Comparison of ENCODE assay signal across 9 mouse cellular contexts in the genomic region with DNA sequence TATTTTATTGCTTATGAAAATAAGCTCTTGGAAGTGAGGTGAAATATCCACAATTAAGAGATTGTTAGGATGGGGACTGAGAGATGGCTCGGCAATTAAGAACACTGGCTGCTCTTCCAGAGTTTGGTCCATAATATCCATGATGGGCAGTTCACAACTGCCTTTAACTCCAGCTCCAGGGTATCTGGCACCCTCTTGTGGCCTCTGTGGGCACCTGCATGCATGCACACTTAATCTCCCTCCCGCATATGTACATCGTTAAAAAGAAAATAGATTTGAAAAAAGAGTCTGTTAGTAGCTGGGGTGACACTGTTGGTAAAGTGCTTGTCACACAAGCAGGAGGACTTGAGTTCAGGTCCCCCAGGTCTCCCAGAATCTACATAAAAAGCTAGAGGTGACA. TPM values are rescaled to one million over a fixed set of nuclear protein-coding genes. Genes with fewer than 3 reads are reported as not detected.
DNase-seq lines count a peak whose midpoint lies in the region; ATAC-seq and TF ChIP-seq lines count a peak whose summit lies in the region.
"Had no signal": no experiment of that assay in that cellular context is flagged by ENCODE, and none has a peak within 500 bp of the region (broad histone marks: within the 10 kb centered on the region; RNA-seq: fewer than 3 reads in every experiment).

No protein-coding gene starts in this region.

- H3K36me3 ChIP-seq in heart, embryonic 10.5 days: no peaks in the 10 kb centered on the region
- H3K36me3 ChIP-seq in small intestine, adult 2 months (ENCODE audit: control insufficient read depth, insufficient read depth, low read length): no peaks in the 10 kb centered on the region
- H3K36me3 ChIP-seq: lung, embryonic 15.5 days had no signal

- no peaks in the 10 kb centered on the region; the same call in 1 of the 2 replicates for H3K27me3 ChIP-seq in heart, embryonic 10.5 days (ENCODE audit: insufficient read depth, poor library complexity, severe bottlenecking)
- no peaks in the 10 kb centered on the region for H3K27me3 ChIP-seq in small intestine, adult 2 months (ENCODE audit: control insufficient read depth, insufficient read depth, low read length)
- H3K27me3 ChIP-seq: lung, embryonic 15.5 days had no signal

- TF ChIP-seq POLR2A in small intestine, adult 2 months (IDR thresholded peaks at IDR 0.05; ENCODE audit: low read depth, low read length): no peak

- H3K4me1 ChIP-seq in heart, embryonic 10.5 days: no peaks in the 10 kb centered on the region
- H3K4me1 ChIP-seq in small intestine, adult 2 months (ENCODE audit: control insufficient read depth, insufficient read depth, insufficient read length, low read length): no peaks in the 10 kb centered on the region
- H3K4me1 ChIP-seq: lung, embryonic 15.5 days had no signal

- peak; percentile 91 for TF ChIP-seq CTCF in layer of hippocampus, adult 2 months (conservative IDR thresholded peaks at IDR 0.05)
- peak; percentile 75; the same call in 1 of the 2 replicates for TF ChIP-seq CTCF in small intestine, adult 2 months (IDR thresholded peaks at IDR 0.05; ENCODE audit: extremely low read depth, insufficient read length, insufficient replicate concordance, low read depth, low read length)

- no peak overlapping the region for H3K4me3 ChIP-seq in heart, embryonic 10.5 days
- H3K4me3 ChIP-seq in layer of hippocampus, adult 2 months: no peak overlapping the region
- no peak overlapping the region for H3K4me3 ChIP-seq in small intestine, adult 2 months (ENCODE audit: low read depth, low read length)
- H3K4me3 ChIP-seq: lung, embryonic 15.5 days had no signal

- no peak overlapping the region for H3K27ac ChIP-seq in heart, embryonic 10.5 days
- no peak overlapping the region for H3K27ac ChIP-seq in layer of hippocampus, adult 2 months
- H3K27ac ChIP-seq in small intestine, adult 2 months (ENCODE audit: insufficient read depth, low read depth, low read length): no peak overlapping the region
- H3K27ac ChIP-seq: lung, embryonic 15.5 days had no signal

- WGBS in heart, embryonic 10.5 days: 33% methylated on average over 3 of the region's 3 CpGs
- 14% methylated on average over 3 of the region's 3 CpGs for WGBS in small intestine, adult 2 months

- intact Hi-C loops in heart, postnatal 10 days (cut with DNase I): loop anchor here (1.0 to 10.0 kb wide), 4 partner anchors 43 to 182 kb away; partner anchors contain the start of gene Yy2

- peak; percentile 44 to 66 for DNase-seq in heart, postnatal 10 days
- no peak for DNase-seq in heart, embryonic 10.5 days (ENCODE audit: low spot score)
- peak; percentile 33 for DNase-seq in Muller cell, postnatal 12 days (ENCODE audit: inconsistent ontology term)
- DNase-seq in cerebellum, adult 9-11 months: peak; percentile 41
- DNase-seq in gastrocnemius, postnatal 10 days: peak; percentile 28
- DNase-seq in layer of hippocampus, adult 2 months (ENCODE audit: low spot score in 2 of 2): peak; percentile 12 to 42

- peak; percentile 87 for ATAC-seq in megakaryocyte, adult 5-6 weeks (ENCODE audit: poor library complexity, severe bottlenecking)

- H3K9me3 ChIP-seq in heart, embryonic 10.5 days: no peaks in the 10 kb centered on the region
- H3K9me3 ChIP-seq: lung, embryonic 15.5 days had no signal

RNA-seq across cellular contexts. Expression of gene Mbtps2, which starts 45.8 kb away (rescaled TPM):
- 10 to 100 TPM; 15.9 to 17.2 TPM for total RNA-seq in heart, postnatal 10 days (2021)
- polyA plus RNA-seq in heart, embryonic 10.5 days (2016; fragmentation: Nextera tagmentation; extraction: Ambion mirVana): 19.7 and 19.8 TPM in 2 replicates
- 10 to 100 TPM; 17.1 to 17.6 TPM for total RNA-seq in gastrocnemius, postnatal 10 days (2021)
- 10 to 100 TPM; 34.0 to 34.1 TPM for total RNA-seq in layer of hippocampus, adult 2 months (2021)
- 16.2 and 22.1 TPM in 2 replicates for total RNA-seq in megakaryocyte, adult 5-6 weeks (2015)
- 7.0 and 9.4 TPM in 2 replicates for total RNA-seq in megakaryocyte, adult 5-6 weeks (2017)
- polyA plus RNA-seq in small intestine, adult 2 months (2012; rRNA removed): 1.7 and 3.8 TPM in 2 replicates

RNA-seq across cellular contexts. Expression of gene Smpx, which starts 54.4 kb away (rescaled TPM):
- 100 to 1,000 TPM; 395 to 429 TPM for total RNA-seq in heart, postnatal 10 days (2021)
- polyA plus RNA-seq in heart, embryonic 10.5 days (2016; fragmentation: Nextera tagmentation; extraction: Ambion mirVana): 308 and 620 TPM in 2 replicates
- 100 to 1,000 TPM; 518 to 571 TPM for total RNA-seq in gastrocnemius, postnatal 10 days (2021)
- total RNA-seq in layer of hippocampus, adult 2 months (2021): not detected
- total RNA-seq in megakaryocyte, adult 5-6 weeks (2015): not detected in 2 replicates
- not detected in 2 replicates for total RNA-seq in megakaryocyte, adult 5-6 weeks (2017)
- 0.30 and 0.32 TPM in 2 replicates for polyA plus RNA-seq in small intestine, adult 2 months (2012; rRNA removed)

Comparison
In these comparisons a context has a peak if more than half of its experiments do, and no peak if none do; other contexts are left out.
1. RNA of gene Smpx, which starts 54.4 kb away (total RNA-seq): 518 to 571 TPM in gastrocnemius, postnatal 10 days and 395 to 429 TPM in heart, postnatal 10 days; not detected in layer of hippocampus, adult 2 months and not detected in megakaryocyte, adult 5-6 weeks; every median in the first group is over 100 times any median in the second.